Mouse (Mus musculus) megakaryocyte, embryonic 14.5 days (primary cell): ENCODE measurements at regions not wholly inside any gene's neighbourhood (a gene's known extent, or its start where the extent isn't known, plus 50 kb on each side); places are given as distances from the start of the nearest gene placed in this dataset.

Source experiments
- H3K27me3 ChIP-seq: replicated peaks from 2 replicates; pipeline ENCODE3; 2012; ENCODE audit warnings: inconsistent platforms
- H3K36me3 ChIP-seq: replicated peaks from 2 replicates; pipeline ENCODE3; 2012; ENCODE audit warnings: low read length, inconsistent platforms, mixed read lengths
- H3K4me1 ChIP-seq: 2 replicates; pipeline ENCODE4 v1.6.1; 2012; ENCODE audit warnings: inconsistent platforms
- H3K4me3 ChIP-seq: replicated peaks from 2 replicates; pipeline ENCODE3; 2012; ENCODE audit warnings: moderate library complexity, mild to moderate bottlenecking, inconsistent platforms
- H3K9me3 ChIP-seq: 2 replicates; pipeline ENCODE4 v1.6.1; 2012; ENCODE audit warnings: inconsistent platforms
- FLI1 ChIP-seq: IDR thresholded peaks from 2 replicates; pipeline ENCODE4 v1.6.1; 2012; ENCODE audit warnings: low read length, inconsistent platforms, mixed read lengths
- GATA1 ChIP-seq: IDR thresholded peaks from 3 replicates; pipeline ENCODE4 v1.6.1; 2012; ENCODE audit warnings: mixed read lengths, low read length, inconsistent platforms, borderline replicate concordance

DNA sequence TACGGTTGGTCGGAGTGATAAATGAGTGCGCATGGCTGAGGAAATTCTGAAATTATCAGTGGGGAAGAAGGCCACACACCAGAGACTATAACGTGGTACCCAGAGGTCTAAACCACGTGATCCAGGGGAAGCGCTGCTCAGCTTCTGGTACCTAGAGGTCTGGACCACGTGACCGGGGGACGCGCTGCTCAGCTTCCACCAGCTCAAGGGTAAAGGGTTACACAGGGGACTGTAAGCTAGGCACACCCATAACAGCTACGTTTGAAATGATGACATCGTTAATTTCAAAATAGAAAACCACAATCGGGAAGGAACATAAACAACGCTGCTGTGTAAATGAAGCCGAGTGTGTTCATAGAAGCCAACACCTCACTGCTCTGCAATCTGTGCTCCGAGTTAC is 57.5 kb upstream of the Cdyl2 start:
- H3K9me3 ChIP-seq = peaks cover 8% of the 10 kb centered on the region; the same call in 1 of the 2 replicates
- no peaks in the 10 kb centered on the region for H3K4me1 ChIP-seq
- no peak for TF ChIP-seq GATA1
- TF ChIP-seq FLI1 = no peak
- no peaks in the 10 kb centered on the region for H3K27me3 ChIP-seq
- H3K36me3 ChIP-seq = no peaks in the 10 kb centered on the region
- no peak overlapping the region for H3K4me3 ChIP-seq
